Mouse (Mus musculus): ENCODE results near the gene Stra8. TPM values are rescaled to one million over a fixed set of nuclear protein-coding genes. Genes with fewer than 3 reads are reported as not detected.

Stra8 gene
- total RNA-seq, 2 experiments from 2014 or later, result not detected

DNA sequence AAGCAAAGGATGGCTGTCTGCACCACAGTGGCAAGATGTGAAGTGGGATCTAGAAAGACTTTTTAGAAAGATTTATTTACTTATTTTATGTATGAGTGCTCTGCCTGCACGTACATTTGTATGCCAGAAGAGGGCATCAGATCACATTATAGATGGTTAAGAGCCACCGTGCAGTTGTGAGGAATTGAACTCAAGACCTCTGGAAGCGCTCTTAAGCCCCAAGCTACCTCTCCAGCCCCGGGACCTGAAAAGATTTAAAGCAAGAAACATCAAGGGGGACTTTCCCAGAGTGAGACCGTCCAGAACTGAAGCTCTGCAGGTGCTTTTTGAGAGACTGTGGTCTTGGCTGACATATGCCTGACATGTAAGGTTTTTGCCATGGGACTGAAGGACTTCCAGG, 16.8 kb downstream of the Stra8 start:
- ATAC-seq (replicated peaks; ENCODE audit: low FRiP score, poor library complexity, severe bottlenecking), result no peak

DNA sequence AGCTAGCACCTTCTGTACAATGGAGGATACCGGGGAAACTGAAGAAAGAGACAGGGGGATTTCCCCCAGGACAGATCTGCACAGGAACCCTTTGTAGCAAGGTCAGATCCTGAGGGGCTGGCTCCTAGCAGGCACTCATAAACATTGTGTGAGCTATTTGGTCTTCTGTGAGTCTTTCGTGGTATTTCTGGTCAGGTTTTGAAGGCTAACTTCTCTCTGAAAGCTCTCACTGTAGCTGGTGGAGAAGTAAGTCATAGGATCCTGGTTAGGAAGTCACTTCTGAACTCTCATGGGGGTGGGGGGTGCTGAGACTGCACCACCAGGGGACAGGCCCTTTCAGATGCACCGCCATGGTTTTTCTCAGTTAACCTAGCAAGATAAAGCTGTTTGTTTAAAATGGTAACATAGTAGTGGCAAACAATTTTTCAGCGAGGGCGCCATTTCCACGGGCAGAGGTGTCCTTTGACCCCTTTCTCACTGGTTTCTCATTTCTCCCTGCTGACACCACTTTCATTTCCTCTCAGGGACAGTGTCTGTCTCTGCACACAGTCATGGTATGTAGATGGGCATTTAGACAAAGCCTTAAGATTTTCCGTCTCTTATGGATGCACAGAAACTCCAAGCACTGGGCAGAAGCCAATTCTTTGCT, 18.4 kb downstream of the Stra8 start:
- no peak for ATAC-seq (replicated peaks; ENCODE audit: low FRiP score, poor library complexity, severe bottlenecking)

DNA sequence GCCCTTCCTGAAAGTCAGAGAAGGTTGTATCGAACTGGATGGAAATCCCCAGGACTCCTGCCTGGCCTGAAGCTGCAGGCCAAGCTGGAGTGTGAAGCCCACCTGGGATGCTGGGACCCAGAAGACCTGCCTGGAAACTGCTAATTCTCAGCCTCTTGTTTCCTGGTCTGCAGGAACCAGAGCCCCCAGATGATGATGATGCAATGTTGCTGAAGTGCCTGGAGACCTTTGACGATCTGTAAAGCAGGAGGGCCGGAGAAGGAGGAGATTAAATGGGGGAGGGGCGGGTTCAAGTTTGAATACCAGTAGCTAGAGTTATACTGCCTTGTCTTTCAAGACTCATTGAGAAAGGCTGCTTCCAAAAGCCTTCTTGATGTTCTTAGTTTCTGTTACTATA, 19.0 kb downstream of the Stra8 start:
- ATAC-seq (replicated peaks; ENCODE audit: low FRiP score, poor library complexity, severe bottlenecking), result no peak

DNA sequence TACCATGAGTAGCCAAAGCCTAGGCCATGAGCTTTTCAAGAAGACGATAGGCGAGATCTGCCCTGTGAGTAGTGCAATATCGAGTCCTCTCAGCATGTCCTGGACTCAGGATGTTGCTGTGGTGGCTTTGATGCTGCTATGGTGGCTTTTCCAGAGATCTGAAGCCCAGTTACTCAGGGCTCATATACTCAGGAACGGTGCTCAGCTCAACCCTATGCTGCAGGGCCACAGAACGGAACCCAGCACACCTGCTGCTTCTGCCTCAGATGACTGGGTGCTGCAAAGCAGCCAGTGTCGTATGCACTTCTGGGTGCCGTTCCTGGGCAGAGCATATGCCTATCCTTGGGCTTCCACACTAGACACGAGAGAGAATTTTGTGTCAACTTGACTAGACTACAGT, 19.5 kb downstream of the Stra8 start:
- ATAC-seq (replicated peaks; ENCODE audit: low FRiP score, poor library complexity, severe bottlenecking), result no peak

DNA sequence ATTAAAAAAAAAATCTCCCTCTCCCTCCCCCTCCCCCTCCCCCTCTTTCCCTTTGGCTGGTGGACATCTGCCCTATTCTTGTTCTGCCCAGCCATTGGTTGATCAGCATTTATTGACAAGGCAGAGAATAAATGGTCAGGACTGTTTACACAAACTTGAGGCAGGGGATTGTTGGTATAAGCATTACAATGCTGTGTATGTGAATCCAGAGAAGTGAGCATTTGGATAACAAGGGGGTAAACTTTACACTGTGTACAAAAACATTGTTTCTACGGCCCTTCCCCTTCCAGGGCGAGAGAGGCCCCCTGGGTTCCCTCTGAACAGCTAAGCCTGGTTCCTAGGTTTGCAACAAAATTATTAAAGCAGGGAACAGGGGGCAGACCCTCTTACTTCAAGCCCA, 21.5 kb downstream of the Stra8 start:
- ATAC-seq (replicated peaks; ENCODE audit: low FRiP score, poor library complexity, severe bottlenecking), result no peak

DNA sequence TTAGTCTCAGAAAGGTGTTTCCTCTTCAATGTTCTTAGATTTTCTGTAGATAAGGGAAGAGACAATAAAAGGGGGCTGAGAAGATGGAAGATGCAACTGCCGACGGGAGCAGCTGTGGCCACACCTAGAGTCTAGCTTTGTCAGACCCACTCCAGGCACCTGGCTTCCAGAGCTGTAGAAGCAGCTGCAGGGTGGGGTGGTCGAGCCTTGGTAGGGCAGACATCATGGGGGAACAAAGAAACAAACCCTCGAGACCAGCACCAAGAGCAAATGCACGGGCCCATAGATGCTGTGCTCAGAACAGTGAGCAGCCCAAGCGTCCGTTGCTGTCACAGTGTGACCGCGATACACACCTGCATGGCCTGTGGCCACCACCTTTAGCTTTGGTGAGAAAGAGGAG, 22.5 kb downstream of the Stra8 start:
- no peak for ATAC-seq (replicated peaks; ENCODE audit: low FRiP score, poor library complexity, severe bottlenecking)

DNA sequence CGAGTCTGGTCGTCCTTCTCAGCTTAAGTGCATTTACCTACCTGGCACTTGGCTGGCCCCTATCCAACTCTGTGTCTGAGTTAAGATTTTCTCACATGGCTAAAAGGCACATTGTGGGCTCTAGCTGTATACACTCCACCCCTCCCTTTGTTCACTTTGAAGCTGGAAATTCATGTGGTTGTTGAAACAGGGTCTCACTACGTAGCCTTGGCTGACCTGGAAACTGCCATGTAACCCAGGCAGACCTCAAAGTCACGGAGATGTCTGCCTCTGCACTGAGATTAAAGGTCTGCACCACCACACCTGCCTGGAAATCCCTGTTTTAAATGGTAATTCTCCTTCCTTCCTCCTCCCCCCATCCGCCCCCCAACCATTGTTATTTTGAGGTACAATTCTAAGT, 23.5 kb downstream of the Stra8 start:
- ATAC-seq (replicated peaks; ENCODE audit: low FRiP score, poor library complexity, severe bottlenecking), result no peak

DNA sequence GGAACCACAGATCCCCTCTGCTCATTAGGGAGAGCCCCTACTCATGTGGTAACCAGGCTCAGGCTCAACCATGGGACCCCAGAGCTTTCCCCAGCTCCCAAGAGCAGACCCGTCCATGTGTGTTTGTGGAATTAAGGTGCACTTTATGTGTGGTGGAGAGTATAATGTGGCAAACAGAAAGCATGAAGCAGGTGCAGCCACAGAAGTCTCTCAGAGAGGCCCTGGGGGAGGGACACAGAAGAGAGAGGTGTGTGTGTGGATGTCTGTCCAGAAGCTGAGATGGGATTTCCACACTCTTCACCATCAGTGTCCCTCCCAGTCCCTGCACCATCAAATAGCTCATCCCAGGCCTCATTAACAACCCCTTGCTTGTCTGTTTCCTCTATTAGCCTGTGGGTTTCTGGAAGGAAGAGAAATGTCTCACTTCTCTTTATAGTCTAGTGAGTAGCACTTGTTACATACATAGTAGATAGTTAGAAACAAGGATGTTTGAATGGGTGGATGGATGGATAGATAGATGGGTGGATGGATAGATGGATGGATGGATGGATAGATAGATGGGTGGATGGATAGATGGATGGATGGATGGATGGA, 26.6 kb downstream of the Stra8 start:
- no peak for ATAC-seq (replicated peaks; ENCODE audit: low FRiP score, poor library complexity, severe bottlenecking)

DNA sequence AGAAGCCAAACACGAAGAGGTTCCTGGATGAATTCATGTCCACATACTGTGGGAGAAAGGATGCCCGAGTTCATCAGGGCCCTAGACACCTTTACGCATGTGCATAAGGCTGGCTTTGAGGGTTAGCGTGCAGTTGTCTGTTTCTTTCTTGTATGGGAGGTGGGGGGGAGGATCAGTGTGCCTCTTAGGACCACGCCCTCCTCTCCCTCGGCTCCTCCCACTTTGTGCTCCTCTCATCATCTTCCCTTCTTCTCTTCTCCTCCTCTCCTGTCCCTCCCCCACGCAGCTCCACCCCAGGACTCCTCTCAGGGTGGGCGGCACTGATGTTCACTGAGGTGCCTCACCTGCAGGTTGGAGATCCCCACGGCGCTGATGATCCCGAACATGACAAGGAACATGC, 28.5 kb downstream of the Stra8 start:
- ATAC-seq (replicated peaks; ENCODE audit: low FRiP score, poor library complexity, severe bottlenecking), result no peak

DNA sequence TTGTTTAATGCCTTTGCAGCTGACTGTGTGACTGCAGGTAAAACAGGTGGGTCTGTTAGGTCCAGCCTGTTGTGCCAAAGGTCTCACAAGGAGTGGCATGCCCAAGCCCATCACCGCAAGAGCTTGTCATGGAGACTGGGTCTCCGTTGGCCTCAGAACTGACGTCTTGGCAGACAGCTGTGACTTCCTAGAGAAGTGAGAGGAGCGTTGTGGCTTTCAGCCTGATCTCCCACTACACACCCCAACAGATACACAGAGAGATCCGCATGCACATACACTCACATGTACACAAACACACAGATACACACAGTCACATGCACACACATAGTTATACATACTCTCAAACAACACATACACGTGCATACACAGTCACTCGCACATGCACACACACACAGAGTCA, 31.6 kb downstream of the Stra8 start:
- ATAC-seq (replicated peaks; ENCODE audit: low FRiP score, poor library complexity, severe bottlenecking), result no peak

GRCm38 (mm10) chr6:34951956-34952667, 32.1 kb downstream of the Stra8 start:
- no peak for ATAC-seq (replicated peaks; ENCODE audit: low FRiP score, poor library complexity, severe bottlenecking)

- ATAC-seq (replicated peaks; ENCODE audit: low FRiP score, poor library complexity, severe bottlenecking), result no peak
Measured at GRCm38 (mm10) chr6:34954926-34955861, 35.2 kb downstream of the Stra8 start.

DNA sequence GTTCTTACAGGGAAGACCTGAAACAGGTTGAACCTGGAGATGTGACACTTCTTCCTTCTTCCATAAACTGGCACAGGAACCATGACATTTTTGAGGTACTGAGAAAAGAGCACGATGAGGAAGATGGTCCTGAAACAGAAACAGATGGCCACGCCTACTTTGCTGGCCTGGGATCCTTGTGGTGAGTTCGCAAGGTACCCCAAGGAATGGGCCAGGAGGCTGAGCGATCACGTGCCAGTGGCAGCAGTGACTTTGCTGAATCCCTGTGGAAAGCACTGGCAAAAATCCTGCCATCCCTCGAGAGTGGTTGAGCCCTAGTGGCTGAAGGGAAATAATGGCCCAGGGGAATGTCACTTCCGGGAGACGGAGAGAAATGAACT, 35.9 kb downstream of the Stra8 start:
- no peak for ATAC-seq (replicated peaks; ENCODE audit: low FRiP score, poor library complexity, severe bottlenecking)

- no peak for ATAC-seq (replicated peaks; ENCODE audit: low FRiP score, poor library complexity, severe bottlenecking)
Measured at GRCm38 (mm10) chr6:34959131-34959530, 39.2 kb downstream of the Stra8 start.

DNA sequence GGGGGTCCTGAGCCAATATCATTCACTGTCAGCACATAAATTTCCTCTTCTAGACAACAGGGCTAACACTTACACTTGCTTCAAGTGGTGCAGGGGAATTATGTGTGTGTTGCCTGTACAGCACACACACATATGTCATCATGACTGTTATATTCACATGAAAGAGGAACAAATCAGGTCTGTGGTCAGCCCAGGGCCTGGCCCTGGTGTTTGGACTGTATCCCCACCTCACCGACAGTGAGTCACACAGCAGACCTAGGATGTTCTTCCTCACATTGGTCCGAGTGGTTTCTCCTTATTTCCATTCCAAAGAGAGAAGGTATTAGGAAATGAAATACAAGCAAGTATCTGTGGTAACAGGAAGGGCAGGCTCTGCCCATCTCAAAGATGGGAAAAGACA, 44.6 kb downstream of the Stra8 start:
- no peak for ATAC-seq (replicated peaks; ENCODE audit: low FRiP score, poor library complexity, severe bottlenecking)

DNA sequence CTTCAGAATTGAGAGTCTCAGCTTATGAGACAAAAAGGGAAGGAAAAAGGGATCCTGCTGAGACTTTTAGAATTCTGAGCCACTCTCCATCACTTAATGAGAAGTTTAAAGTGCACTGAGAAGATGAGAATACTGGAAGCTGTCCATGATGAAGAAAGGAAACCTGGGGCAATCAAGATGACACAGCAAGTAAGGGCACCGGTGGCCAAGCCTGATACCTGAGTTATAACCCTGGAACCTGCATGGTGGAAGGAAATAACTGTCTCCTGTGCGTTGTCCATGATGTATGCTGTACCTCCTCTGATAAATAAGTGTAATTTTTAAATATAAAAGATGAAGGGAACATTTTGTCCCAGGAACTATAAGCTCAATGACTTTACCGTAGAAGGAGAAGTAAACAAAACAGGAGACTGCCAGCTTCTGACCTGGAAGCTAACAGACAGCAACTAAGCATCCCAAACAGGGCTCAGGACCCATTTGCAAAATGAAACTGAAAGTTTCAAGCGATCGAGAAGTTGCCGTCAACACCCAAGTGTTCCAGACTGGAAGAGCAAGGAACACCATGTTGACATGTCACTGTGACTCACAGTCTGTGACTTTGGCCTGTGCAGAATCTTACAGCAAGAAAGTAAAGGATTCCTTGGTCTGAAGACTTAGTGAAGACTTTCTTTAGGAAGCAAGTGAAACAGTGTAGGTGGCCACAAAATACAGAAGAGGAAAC, 46.0 kb downstream of the Stra8 start:
- ATAC-seq (replicated peaks; ENCODE audit: low FRiP score, poor library complexity, severe bottlenecking), result 0 out of 2 replicates have a peak, but pooled peaks have one; percentile 57

- ATAC-seq (replicated peaks; ENCODE audit: low FRiP score, poor library complexity, severe bottlenecking), result no peak
Measured at GRCm38 (mm10) chr6:34971181-34971580, 51.2 kb downstream of the Stra8 start.

DNA sequence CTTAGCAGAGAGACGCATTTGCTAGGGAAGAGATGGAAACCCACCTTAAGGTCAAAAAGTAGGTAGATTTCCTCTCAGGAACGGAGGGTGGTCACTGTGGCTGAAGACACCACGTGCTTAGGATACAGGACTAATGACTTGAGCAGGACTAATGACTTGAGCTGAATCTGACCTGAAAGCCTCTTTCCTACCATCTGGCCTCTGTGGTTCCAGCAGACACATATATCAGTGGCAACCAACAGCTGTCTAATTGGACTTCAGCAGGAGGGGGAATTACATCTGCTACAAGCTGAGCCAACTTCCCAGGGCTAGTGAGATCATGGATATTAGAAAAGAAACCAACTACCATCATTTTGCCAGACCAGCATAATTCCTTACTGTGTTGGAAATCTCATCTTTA, 59.3 kb downstream of the Stra8 start:
- ATAC-seq (replicated peaks; ENCODE audit: low FRiP score, poor library complexity, severe bottlenecking), result no peak

DNA sequence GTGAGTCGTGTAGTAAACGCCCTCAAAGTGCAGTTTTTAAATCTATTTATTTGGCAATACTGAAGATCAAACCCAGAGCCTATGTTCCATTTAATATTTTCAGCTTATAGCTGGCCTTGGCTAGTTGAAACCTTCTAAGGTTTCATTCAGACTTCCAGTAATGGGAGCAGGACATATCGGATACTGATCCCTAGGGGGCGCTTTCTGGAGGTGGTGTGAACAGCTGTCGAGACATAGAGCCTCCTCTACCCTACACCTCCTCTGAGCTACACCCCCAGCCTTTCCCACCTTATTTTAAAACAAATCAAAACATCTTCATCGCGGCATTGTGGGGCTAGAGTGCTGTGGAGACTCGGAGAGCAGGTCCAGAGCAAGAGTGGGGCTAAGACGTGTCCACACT, 60.7 kb downstream of the Stra8 start:
- ATAC-seq (replicated peaks; ENCODE audit: low FRiP score, poor library complexity, severe bottlenecking), result no peak

Measured in erythroid progenitor cell, adult 5-6 weeks (primary cell).